Mouse (Mus musculus): ENCODE measurements around the gene Mxra8. TPM values are rescaled to one million over a fixed set of nuclear protein-coding genes. Genes with fewer than 3 reads are reported as not detected.
A peak's percentile ranks its signal among the peaks of the same experiment; 100 is the strongest.

Gene Mxra8
- polyA plus RNA-seq, 1 experiment, result 87.5 TPM

DNA sequence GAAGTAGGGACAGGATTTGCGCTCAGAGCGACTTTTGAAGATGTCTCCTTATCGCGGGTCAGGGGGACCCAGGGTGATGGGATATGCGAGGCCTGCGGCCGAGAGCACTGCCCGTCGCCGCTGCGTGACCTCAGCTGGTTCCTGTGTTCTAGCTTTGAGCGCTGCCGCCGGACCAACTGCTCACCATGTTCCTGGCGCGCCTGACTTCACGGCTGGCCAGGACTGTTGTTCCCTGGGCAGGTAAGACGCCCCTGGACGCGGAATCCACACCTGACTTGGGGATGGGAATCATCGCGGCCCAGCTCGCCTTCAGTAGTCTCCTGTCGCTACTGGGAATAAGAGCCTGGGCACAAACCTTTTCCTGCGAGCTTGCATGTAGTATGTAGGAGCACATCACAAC, 7.6 kb upstream of the Mxra8 start:
- peak overlapping the region; percentile 29 for H3ac ChIP-seq (ENCODE audit: control insufficient read depth, insufficient read length)
- no peaks in the 10 kb centered on the region for H3K27me3 ChIP-seq (ENCODE audit: control insufficient read depth, insufficient read depth, insufficient read length)
- H3K4me2 ChIP-seq (ENCODE audit: low read depth), result peak overlapping the region; percentile 88
- H3K36me3 ChIP-seq (ENCODE audit: control insufficient read depth, insufficient read depth), result peaks cover 11% of the 10 kb centered on the region
- TF ChIP-seq MYOG (IDR thresholded peaks at IDR 0.05; ENCODE audit: control insufficient read depth in 1 of 3, insufficient read depth in 1 of 3, insufficient read length in 2 of 3, low read depth in 2 of 3) (no peak), CEBPB (IDR thresholded peaks at IDR 0.05; ENCODE audit: insufficient read depth, poor library complexity, severe bottlenecking) (no peak), TCF3 (IDR thresholded peaks at IDR 0.05; ENCODE audit: insufficient read length, low read depth) (no peak), TCF12 (IDR thresholded peaks at IDR 0.05; ENCODE audit: insufficient read depth, poor library complexity, severe bottlenecking) (no peak), USF1 (IDR thresholded peaks at IDR 0.05; ENCODE audit: low read depth) (no peak), POLR2AphosphoS2 (IDR thresholded peaks at IDR 0.05; ENCODE audit: insufficient read length, low read depth) (no peak), SRF (IDR thresholded peaks at IDR 0.05; ENCODE audit: control insufficient read depth, insufficient read length, low read depth) (no peak), MAX (IDR thresholded peaks at IDR 0.05; ENCODE audit: low read depth) (no peak), REST (IDR thresholded peaks at IDR 0.05; ENCODE audit: insufficient read depth, insufficient read length) (no peak), MYOD1 (IDR thresholded peaks at IDR 0.05; ENCODE audit: control insufficient read depth in 1 of 3, insufficient read length in 2 of 3, low read depth in 2 of 3) (no peak), POLR2A (IDR thresholded peaks at IDR 0.05; ENCODE audit: insufficient read length, low read depth) (no peak), E2F4 (IDR thresholded peaks at IDR 0.05; ENCODE audit: insufficient read depth) (no peak)
- H3K4me3 ChIP-seq, result peak overlapping the region; percentile 86
- peaks cover 21% of the 10 kb centered on the region for H3K79me2 ChIP-seq (ENCODE audit: control insufficient read depth, insufficient read depth)

- H3K79me2 ChIP-seq (ENCODE audit: control insufficient read depth, insufficient read depth), result peaks cover 21% of the 10 kb centered on the region
- peak overlapping the region; percentile 29 for H3ac ChIP-seq (ENCODE audit: control insufficient read depth, insufficient read length)
- peak overlapping the region; percentile 86 for H3K4me3 ChIP-seq
- TF ChIP-seq POLR2A (IDR thresholded peaks at IDR 0.05; ENCODE audit: insufficient read length, low read depth), result no peak
- peaks cover 6% of the 10 kb centered on the region for H3K36me3 ChIP-seq (ENCODE audit: control insufficient read depth, insufficient read depth)
- peak overlapping the region; percentile 88 for H3K4me2 ChIP-seq (ENCODE audit: low read depth)
- H3K27me3 ChIP-seq (ENCODE audit: control insufficient read depth, insufficient read depth, insufficient read length), result no peaks in the 10 kb centered on the region
Observed at GRCm38 (mm10) chr4:155832321-155832720, 7.2 kb upstream of the Mxra8 start.

DNA sequence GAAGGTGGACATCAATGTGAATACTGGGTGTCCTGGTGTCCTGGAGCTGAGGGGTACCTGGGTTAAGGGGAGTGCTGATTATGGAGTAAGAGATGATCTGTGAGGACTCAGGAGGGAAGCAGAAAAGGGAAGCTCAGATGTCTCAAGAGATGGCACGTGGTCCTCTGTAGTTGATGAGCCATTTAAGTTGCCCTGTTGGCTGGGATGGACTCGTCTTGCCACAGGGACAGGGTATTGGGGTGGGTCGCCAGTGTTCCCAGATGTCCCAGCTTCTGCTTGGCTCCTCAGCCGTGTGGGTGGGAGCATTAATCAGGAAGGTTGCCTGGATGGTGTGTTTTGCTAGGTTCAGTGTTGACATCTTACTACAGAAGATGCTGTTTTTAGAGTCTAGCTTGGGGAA, 6.2 kb upstream of the Mxra8 start:
- H3K4me3 ChIP-seq, result peak overlapping the region; percentile 86
- peaks cover 21% of the 10 kb centered on the region for H3K79me2 ChIP-seq (ENCODE audit: control insufficient read depth, insufficient read depth)
- H3ac ChIP-seq (ENCODE audit: control insufficient read depth, insufficient read length), result no peak overlapping the region
- no peaks in the 10 kb centered on the region for H3K27me3 ChIP-seq (ENCODE audit: control insufficient read depth, insufficient read depth, insufficient read length)
- H3K36me3 ChIP-seq (ENCODE audit: control insufficient read depth, insufficient read depth), result no peaks in the 10 kb centered on the region
- TF ChIP-seq TCF12 (IDR thresholded peaks at IDR 0.05; ENCODE audit: insufficient read depth, poor library complexity, severe bottlenecking), result no peak
- no peak for TF ChIP-seq E2F4 (IDR thresholded peaks at IDR 0.05; ENCODE audit: insufficient read depth)
- no peak for TF ChIP-seq MYOG (IDR thresholded peaks at IDR 0.05; ENCODE audit: control insufficient read depth in 1 of 3, insufficient read depth in 1 of 3, insufficient read length in 2 of 3, low read depth in 2 of 3)
- TF ChIP-seq USF1 (IDR thresholded peaks at IDR 0.05; ENCODE audit: low read depth), result no peak
- no peak for TF ChIP-seq MYOD1 (IDR thresholded peaks at IDR 0.05; ENCODE audit: control insufficient read depth in 1 of 3, insufficient read length in 2 of 3, low read depth in 2 of 3)
- TF ChIP-seq REST (IDR thresholded peaks at IDR 0.05; ENCODE audit: insufficient read depth, insufficient read length), result no peak
- TF ChIP-seq MAX (IDR thresholded peaks at IDR 0.05; ENCODE audit: low read depth), result no peak
- no peak for TF ChIP-seq POLR2AphosphoS2 (IDR thresholded peaks at IDR 0.05; ENCODE audit: insufficient read length, low read depth)
- H3K4me2 ChIP-seq (ENCODE audit: low read depth), result no peak overlapping the region

DNA sequence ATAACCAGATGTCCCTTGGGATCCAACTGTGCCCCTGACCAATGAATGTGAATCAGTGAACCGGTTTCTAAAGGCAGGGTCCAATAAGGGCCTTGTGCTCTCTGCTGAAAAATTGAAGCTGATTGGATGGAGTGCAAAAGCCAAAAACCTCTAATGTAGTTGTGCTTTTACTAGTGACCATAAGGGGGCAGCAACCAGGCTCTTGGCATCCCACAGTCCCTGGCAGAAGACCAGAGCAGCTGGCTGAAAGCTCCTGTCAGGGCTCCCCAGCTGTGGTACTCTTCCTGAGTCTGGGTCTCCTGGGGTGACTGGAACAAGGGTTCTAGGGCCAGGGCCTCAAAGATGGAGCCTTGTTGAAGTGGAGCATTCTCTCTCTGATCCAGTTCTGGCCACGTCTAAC, 5.6 kb upstream of the Mxra8 start:
- Histone ChIP-seq H3K27me3 (ENCODE audit: control insufficient read depth, insufficient read depth, insufficient read length) (no peaks in the 10 kb centered on the region), H3K4me2 (ENCODE audit: low read depth) (peak overlapping the region; percentile 46), H3K79me2 (ENCODE audit: control insufficient read depth, insufficient read depth) (peaks cover 21% of the 10 kb centered on the region), H3K36me3 (ENCODE audit: control insufficient read depth, insufficient read depth) (no peaks in the 10 kb centered on the region), H3ac (ENCODE audit: control insufficient read depth, insufficient read length) (no peak overlapping the region), H3K4me3 (no peak overlapping the region)
- TF ChIP-seq USF1 (IDR thresholded peaks at IDR 0.05; ENCODE audit: low read depth) (no peak), MYOD1 (IDR thresholded peaks at IDR 0.05; ENCODE audit: control insufficient read depth in 1 of 3, insufficient read length in 2 of 3, low read depth in 2 of 3) (peak in 1 of 3 experiments; percentile 41), MYOG (IDR thresholded peaks at IDR 0.05; ENCODE audit: control insufficient read depth in 1 of 3, insufficient read depth in 1 of 3, insufficient read length in 2 of 3, low read depth in 2 of 3) (peak in 2 of 3 experiments; percentile 42 to 45)

GRCm38 (mm10) chr4:155837404-155838010, 2.0 kb upstream of the Mxra8 start:
- Histone ChIP-seq H3ac (ENCODE audit: control insufficient read depth, insufficient read length) (no peak overlapping the region), H3K36me3 (ENCODE audit: control insufficient read depth, insufficient read depth) (peaks cover 1% of the 10 kb centered on the region), H3K79me2 (ENCODE audit: control insufficient read depth, insufficient read depth) (peaks cover 17% of the 10 kb centered on the region), H3K27me3 (ENCODE audit: control insufficient read depth, insufficient read depth, insufficient read length) (no peaks in the 10 kb centered on the region), H3K4me3 (peak overlapping the region; percentile 38), H3K4me2 (ENCODE audit: low read depth) (peak overlapping the region; percentile 70)
- TF ChIP-seq POLR2AphosphoS2 (IDR thresholded peaks at IDR 0.05; ENCODE audit: insufficient read length, low read depth) (no peak), MYOG (IDR thresholded peaks at IDR 0.05; ENCODE audit: control insufficient read depth in 1 of 3, insufficient read depth in 1 of 3, insufficient read length in 2 of 3, low read depth in 2 of 3) (peak in 1 of 3 experiments; percentile 21), CEBPB (IDR thresholded peaks at IDR 0.05; ENCODE audit: insufficient read depth, poor library complexity, severe bottlenecking) (no peak), TCF3 (IDR thresholded peaks at IDR 0.05; ENCODE audit: insufficient read length, low read depth) (no peak), E2F4 (IDR thresholded peaks at IDR 0.05; ENCODE audit: insufficient read depth) (no peak), SRF (IDR thresholded peaks at IDR 0.05; ENCODE audit: control insufficient read depth, insufficient read length, low read depth) (no peak), MYOD1 (IDR thresholded peaks at IDR 0.05; ENCODE audit: control insufficient read depth in 1 of 3, insufficient read length in 2 of 3, low read depth in 2 of 3) (peak in 1 of 3 experiments; percentile 14), POLR2A (IDR thresholded peaks at IDR 0.05; ENCODE audit: insufficient read length, low read depth) (peak; percentile 42)

Data from myocyte (in vitro differentiated cells).